Mouse (Mus musculus) lung, postnatal 36 days (tissue): Measurements from ENCODE around the gene Smco4.

Experiments used
- DNase-seq: peaks from one replicate; pipeline ENCODE4 v3.0.0; 2022; ENCODE audit warnings: mixed read lengths

The Smco4 gene

DNA sequence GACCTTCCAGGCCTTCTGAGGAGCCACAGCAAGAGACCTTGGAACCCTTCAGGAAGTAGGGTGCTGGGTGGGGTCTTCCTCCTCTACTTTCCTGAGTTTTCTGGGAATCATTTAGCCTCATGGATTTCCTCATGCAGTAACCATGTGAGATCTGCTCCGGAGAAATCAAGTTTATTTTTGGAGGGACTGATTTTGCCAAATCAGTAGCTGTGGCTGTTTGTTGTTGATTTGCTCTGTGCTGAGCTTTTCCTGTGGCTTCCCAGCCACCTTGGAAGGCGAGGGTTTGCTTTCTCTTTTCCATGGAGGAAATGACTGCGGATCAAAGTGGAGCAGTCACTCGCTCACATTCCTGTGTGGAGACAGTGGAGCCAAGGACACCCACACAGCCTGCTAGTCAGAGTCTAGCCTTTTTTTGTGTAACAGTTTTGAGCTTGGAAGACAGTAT is 14.2 kb downstream of the Smco4 start:
- DNase-seq: peak; percentile 52

DNA sequence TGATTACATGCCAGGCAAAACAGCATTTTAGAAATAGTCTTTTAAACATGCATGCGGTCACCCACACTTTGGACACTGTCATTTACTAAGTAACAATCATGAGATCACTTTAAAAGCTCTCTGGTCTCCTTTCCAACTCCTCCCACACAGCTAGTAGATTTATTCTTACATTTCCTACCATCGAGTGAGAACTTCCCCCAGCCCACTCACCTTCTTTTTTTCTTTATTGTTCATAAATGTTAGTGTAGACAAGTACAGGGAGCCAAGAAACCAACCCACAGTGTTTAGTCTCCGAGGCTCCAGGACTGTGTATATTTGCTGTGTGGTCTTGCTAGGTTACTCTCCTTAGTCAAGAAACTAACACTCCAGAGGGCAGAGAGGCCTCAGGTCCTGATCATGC is 16.1 kb downstream of the Smco4 start:
- peak; percentile 34 for DNase-seq

DNA sequence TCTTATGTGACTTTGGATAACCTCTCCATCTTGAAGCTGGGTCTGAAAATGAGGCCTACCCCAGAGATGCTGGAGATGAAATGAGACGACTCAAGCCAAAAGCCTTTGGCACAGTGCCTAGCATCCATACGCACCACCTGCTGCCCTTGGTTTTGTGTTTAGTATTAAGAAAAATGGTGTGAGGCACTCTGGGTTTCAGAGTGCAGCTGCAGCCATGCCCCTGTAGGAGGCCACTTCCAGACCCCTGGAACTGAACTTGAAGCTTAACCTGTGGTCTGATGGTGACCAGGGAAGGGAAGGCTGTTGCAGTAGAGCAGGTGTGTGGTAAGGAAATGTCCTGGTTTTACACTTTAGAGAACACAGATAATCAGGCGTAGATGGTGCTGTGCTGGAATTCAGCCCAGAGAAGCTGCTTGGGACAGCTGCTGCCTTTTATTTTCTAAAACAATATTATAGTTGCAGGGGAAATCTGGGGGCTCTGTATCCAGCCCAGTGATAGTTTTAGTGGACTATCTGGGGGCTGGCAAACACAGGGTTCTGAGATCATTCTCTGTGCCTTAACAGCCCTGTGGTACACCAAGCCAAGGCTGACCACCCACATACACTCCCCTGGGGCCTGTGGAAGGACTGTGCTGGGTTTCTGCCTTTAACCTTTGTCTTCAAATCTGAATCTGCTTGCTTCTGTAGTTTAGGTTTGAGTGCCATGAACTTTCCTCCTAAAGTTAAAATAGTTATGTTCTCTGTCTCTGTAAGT is 17.5 kb downstream of the Smco4 start:
- no peak for DNase-seq

DNA sequence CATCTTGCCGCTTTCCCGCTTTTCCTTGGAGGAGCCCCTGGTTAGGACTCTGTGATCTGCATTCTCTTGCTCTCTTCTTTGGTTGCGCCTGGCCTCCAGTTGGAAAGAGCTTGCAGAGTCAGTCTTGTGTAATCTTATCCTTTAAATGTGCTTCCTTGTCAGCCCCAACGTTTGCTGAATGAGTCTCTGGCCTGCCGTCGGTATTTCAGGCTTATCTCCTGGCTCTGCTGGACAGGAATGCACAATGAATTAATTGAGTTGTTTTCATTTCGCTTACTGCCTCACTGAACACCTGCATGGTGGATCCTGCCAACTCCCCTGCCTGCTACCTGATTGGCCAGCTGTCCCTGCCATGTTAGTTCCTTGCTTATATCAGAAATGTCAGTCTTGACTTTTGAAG is 19.7 kb downstream of the Smco4 start:
- no peak for DNase-seq

DNA sequence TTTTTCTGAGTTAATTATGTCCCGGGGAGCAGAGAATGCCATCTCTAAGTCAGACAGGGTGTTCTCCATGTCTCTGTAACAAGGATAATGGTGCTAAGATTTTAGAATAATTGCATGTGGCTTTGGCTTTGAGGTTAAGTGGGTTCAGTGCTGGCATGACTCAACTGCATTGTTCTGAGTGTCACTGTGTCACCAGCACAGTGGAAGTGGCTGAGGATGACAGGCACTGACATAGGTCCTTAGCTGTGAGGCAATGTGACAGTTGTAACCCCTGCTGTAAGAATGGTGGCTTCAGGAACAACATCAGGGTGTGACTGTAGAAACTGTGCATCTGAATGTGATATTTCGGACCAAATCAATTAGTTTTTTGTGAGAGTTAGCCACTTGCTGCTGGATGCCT is 22.8 kb downstream of the Smco4 start:
- no peak for DNase-seq

DNA sequence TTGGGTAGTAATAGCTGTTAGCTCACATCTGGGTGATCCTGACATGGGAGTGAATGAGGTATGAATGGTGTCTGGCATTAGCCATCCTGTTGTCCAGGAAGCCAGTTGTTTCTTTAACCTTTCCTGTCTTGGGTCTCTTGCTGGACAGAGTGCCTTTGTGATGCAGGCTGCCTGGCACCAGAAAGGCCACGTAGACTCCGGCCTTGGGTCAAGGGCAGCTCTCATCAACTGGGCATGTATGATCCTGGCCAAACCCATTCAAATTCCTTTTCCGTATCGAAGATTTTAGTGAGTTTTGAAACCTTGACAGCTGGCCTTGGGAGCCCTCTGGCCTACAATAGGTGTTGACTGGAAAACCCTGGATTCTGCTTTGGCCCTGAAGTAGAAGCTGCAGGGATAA is 24.7 kb downstream of the Smco4 start:
- DNase-seq: peak; percentile 52

DNA sequence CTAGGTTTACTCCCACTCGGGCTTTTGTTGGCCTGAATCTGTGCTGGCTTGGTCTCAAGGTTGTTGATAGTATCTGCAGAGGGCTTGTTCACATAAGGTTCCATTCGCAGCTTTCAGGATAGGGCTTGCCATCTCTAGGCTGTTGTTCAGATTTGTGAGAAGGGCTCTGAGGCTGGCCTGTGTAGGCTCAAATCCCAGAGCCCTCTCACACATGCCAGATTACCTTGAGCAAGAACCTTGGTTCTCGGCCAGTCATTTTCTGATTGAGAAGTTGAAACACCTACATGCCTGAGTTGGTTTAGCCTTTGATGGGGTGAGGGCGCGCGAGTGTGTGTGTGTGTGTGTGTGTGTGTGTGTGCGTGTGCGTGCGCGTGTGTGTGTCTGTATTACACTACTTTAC is 29.1 kb downstream of the Smco4 start:
- DNase-seq: peak; percentile 39

DNA sequence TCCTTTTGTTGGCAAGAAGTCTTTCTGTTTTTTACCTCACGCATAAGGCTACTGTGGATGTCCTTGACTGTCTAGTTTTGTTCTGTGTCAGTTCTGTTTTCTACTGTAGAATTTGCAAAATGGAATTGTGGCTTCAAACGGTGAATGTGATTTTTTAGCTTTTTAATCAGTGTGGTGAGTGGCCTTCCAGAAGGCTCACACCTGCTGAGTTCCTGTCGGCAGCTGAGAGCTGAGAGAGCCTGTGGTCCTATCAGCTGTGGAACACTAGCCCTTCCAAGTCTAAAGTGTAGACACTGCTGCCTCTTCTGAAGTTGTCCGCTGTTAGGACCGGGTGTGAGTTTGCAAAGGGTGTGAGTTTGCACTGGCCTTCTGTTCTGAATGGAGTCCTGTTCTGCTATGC is 29.7 kb downstream of the Smco4 start:
- no peak for DNase-seq

DNA sequence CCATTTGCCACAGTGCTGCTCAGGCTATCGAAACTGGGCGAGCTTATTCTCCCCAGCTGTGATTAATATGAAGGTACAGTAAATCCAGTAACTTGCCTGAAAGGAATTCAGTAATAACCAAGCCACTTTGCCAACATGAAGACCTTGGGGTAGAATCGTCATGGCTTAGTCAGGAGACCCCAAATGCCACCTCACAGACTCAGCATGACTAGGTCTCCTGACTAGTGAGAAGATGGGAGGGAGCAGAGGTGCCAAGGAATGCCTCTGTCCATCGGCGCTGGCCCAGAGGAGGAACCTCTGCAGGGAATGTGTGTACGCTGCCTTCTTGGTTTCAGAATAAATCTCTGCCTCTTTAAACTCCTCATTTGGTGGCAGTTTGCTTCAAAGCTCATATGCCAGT is 30.4 kb downstream of the Smco4 start:
- no peak for DNase-seq

DNA sequence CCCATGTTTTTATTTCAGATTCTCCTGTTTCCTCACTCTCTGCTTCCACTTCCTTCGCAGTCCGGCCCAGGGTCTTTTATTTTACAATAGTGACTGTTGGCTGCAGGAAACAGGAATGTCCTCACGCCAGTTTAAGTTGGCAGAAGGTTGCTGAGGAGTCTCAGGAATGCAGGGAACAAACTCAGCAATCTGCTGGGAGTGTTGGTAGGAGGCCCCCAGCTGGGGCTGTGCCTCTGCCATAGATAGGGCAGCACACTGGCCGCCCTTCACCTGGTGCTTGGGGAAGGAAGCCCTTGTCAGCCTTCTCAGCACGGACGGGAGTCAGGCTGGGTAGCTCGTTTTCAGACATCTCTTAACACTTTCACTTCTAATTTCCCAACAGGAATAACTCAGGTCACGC is 32.0 kb downstream of the Smco4 start:
- peak; percentile 64 for DNase-seq

DNA sequence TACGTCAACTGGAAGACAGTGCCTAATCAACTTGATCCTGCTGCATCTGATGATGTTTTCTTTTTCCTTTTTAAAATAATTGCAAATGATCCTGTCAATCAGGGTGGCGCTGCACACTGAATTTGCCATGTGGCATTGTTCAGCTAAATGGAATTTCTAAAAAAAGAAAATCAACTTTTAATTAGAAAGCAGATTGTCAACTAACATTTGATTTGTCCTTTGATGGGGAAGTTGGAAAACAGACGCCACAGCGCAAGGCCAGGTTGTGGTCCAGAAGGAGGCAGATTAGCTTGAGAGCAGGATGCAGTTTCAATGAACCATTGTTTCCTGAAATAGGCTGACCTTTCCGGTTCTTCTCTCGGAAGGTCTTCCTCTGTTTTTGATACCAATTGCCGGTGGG is 33.3 kb downstream of the Smco4 start:
- DNase-seq: peak; percentile 24

DNA sequence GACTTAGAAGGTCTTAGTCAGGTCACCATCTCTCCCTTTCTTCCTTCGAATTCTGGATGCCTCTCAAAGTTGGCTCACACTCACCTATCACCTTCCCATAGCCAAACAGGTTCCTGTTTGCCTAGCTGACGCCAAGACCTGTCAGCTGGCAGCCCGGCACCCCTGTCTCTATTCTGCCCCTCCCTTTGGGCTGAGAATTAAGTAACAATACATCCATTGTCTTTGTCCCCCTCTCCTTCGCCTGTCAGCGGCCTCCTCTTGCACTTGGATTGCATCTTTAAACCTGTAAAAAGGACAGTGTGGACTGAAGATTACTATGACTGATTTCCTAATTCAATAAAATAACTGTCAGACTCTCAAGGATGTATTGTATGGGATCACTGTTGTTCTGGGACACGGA is 34.6 kb downstream of the Smco4 start:
- DNase-seq: peak; percentile 24

DNA sequence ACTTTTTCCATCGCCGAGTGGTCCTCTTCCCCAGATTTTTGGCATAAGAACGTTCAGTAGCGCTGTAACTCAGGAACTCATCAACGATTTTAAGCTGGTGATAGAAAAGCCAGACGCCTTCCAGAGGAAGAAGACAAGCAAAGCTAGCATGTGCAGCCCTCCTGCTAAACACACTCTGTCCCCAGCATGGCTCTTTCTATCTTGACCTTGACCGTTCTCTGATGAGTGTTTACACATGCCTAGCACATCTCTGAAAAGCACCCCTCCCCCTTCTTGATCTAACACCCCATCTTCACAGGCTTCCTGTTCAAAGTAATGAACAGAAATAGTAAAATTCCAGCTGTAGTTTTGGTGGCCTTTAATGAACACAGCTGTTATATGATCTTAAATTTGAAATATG is 35.1 kb downstream of the Smco4 start:
- DNase-seq: peak; percentile 46

DNA sequence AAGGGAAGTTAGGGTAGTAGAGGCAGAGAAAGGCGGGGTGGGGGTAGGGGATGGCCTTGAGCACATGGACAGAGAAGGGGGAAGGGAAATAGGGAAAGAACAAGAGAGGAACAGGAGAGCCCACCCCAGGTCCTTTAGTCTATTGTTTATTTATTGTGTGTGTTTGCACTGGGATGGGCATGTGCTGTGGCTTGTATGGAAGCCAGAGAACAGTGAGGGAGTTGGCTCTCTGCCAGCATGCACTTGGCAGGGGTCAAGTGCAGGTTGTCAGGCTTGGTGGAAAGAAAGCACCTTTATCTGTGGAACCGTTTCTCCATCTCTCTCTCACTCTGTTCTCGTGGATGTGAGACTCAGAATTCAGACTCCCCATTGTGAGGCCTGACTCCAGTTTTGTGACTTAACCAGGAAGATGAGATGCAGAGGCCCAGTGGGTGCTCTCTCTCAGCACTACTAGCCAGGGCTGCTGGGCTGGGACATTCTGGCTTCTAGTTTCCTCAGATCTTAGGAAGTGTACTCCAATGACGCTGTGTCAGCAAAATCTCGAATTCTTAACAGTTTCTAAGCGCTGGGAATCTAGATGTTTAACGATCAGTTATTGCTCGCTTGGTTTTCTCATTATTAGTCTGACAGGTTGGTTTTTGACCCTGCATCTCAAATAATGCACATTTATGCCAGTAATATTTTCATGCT is 36.2 kb downstream of the Smco4 start:
- DNase-seq: peak; percentile 79

DNA sequence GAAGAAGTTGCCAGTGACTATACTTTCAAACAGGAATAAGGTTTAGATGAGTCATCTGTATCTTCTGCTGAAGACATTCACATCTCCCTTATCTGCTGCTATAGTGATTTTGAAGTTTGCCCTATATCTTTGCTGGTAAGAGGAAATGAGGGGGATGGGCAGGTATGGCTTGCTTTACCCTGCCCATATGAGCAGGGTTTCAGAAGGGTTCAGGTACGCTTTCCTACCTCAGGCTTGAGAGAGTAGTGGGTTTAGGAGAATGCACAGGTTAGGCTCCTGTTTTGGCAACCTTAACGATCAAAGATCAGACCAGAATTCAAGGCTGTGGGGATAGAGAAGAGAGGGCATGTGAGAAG is 36.7 kb downstream of the Smco4 start:
- no peak for DNase-seq

DNA sequence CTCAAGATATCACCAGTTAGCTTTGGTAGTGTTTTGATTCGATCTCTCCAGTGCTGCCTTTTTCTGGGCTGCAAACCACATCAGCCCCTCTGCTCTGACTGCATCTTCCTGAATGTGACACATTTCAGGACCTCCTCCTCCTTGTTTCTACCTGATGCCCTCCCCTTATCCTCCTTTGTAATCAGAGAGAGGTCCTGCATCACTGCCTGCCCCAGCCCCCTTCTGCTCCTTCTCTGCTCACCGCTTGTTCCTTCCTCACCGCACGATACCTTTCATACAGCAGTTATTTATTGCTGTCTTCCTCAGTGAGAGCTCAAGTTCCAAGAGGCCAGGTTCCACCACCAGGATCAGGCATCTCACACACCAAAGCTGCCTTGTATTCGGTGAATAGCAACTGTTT is 38.0 kb downstream of the Smco4 start:
- no peak for DNase-seq

DNA sequence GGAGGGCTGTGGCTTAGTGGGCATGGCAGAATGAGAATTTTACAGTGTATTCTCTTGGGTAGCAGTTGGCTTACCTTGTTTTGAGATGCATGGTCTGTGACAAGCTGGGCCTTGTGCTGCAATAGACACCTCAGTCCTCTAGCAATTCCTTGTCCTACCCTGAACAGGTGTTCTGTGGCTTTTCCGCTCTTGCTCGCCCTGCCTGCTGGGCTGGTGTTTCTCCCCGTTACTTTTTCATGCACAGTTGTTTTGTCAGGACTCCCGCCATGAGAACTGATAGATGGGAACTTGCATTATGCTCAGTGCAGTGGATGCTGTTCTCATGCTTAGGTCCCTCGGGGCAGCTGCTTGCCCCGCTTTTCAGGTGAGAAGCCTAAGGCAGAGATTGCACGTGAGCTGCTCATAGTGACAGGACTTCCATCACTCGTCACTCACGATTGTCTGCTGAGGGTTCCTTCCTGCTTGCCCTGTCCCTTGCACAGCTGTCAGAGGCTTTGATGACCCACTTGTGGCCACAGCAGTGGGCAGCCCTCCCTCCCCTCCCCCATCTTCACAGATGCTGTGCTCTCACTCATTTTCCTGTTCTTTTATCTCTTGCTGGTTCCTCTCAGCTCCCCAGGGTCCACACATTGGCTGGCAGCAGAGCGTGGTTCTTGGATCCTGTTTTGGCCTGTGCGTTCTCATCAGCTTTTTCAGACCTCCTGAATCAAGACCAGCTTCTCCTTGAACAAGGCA is 40.3 kb downstream of the Smco4 start:
- no peak for DNase-seq

DNA sequence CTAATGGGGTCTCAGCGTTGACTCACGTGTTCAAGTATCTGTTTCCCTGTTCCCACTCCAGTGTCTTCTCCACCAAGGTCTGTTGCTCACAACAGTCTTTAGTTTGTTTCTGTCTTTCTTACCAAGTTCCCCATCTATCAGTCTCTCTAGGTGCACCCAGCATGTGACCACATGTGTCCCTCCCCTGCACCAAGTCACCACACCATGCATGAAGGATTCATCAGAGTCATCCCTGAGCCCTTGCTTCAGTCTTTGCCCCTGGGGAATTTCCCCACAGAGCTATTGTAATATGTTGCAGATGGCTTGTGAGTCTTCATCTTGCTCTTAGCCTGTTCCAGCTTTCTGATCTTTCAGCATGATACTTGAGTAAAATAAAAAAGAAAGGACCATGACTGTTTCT is 40.9 kb downstream of the Smco4 start:
- DNase-seq: no peak

DNA sequence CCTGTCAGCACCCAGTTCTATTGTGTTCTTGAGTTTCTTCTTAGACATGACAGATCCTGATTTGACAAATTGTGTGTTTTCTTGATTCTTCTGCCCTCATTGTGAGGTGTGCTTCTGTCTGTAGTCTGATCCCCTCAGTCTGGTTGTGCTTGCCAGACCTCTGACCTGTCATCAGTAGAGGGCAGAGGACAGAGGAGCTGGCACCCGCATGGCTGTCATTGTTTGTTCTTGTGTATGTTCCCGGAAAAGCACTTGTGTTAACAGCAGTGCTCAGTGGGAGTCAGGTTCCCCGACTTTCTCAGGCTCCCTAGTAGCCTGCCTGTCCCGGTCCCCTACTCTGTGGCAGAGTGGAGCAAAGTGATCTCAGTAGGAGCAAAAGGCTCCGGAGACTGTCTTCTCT is 42.2 kb downstream of the Smco4 start:
- DNase-seq: peak; percentile 78

DNA sequence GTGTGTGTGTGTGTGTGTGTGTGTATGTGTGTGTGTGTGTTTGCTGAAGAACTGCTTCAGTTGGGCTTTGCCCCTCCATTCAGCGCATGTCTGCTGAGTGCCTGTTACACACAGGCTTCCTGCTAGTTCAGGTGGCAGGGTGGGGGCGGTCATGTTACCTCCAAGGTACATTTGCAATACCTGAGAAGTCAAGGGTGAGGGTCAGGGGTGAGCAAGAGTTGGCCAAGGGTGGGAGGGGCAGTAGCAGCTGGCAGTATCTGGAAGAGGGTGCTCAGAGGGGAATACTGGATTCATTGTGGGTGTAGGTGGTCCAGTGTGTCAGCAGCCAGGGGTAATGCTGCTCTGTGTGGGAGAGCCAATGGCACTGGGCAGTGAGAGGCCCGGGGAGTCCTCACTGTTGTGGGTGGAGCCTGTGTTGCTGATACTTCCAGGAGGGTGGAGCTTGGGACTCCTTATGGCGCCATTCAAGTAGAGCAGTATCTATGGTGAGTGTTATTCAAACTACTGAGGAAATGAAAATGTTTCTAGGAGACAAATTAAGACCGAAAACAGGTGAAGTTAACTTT is 43.7 kb downstream of the Smco4 start:
- peak; percentile 63 for DNase-seq

DNA sequence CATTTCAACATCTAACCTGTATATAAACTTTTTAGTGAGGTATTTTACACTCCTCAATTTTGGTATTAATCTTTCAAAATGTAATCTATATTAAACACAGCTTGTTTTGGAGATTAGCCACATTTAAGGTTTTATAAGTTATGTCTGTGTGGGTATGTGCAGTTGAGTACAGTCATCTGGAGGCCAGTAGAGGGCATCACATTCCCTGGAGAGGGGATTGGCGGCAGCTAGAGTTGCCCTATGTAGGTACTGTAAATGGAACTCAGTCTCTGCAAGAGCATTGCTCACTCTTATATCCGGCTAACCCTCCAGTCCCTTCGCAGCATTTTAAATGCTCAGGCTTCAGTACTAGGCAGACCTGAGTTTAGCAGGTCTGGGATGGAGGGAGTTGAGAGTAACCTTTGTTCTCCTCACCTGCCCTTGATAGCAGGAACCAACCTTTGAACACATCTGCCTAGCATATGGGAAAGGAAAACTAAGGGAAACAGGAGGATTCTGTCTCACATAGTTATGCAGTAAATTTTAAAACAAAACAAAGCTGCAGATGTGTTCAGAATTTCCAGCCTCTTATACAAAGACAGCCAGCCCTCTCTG is 44.3 kb downstream of the Smco4 start:
- no peak for DNase-seq

DNA sequence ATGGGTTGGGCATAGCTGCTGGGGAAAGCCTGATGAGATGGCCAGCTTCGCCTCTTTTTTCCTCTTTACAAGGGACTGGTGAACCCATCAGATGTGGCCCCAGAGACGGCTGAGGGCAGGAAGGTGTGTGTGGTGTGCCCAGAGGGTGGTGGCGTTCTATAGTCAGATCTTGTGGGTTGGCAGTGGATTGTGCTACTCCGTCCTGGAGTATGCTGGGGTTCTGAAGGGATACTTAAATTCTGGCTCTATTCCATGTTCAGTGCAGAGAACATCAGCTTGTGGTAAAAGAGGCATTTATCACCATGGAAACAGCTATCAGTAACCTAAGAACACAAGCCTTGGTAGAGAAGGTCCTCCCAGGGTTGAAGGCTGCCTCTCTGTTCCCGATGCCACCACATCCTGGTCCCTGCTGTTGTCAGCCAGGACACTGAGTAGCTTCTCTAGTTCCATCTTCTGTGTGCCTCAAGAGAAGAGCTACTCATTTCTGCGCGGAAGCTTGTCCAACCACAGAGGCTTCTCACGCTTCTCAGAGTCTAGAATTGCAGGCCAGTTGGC is 45.8 kb downstream of the Smco4 start:
- DNase-seq: no peak
